Mouse (Mus musculus): ENCODE measurements around the gene Sgsm1.

Gene Sgsm1

GRCm38 (mm10) chr5:113218617-113219235 is 91.9 kb downstream of the Sgsm1 start:
- no peak for DNase-seq (ENCODE audit: low spot score in 2 of 2)

GRCm38 (mm10) chr5:113217076-113217475 is 93.5 kb downstream of the Sgsm1 start:
- no peak for DNase-seq (ENCODE audit: low spot score in 2 of 2)

- DNase-seq (ENCODE audit: low spot score in 2 of 2): no peak
Observed at GRCm38 (mm10) chr5:113216328-113216960, 94.1 kb downstream of the Sgsm1 start.

- DNase-seq (ENCODE audit: low spot score in 2 of 2): no peak
Observed at GRCm38 (mm10) chr5:113215610-113216011, 95.0 kb downstream of the Sgsm1 start.

- no peak for DNase-seq (ENCODE audit: low spot score in 2 of 2)
Observed at GRCm38 (mm10) chr5:113214455-113214854, 96.1 kb downstream of the Sgsm1 start.

- DNase-seq (ENCODE audit: low spot score in 2 of 2): no peak
Observed at GRCm38 (mm10) chr5:113214041-113214440, 96.5 kb downstream of the Sgsm1 start.

GRCm38 (mm10) chr5:113212156-113212835 is 98.3 kb downstream of the Sgsm1 start:
- no peak for DNase-seq (ENCODE audit: low spot score in 2 of 2)

GRCm38 (mm10) chr5:113210314-113210713 is 100.3 kb downstream of the Sgsm1 start:
- no peak for DNase-seq (ENCODE audit: low spot score in 2 of 2)

GRCm38 (mm10) chr5:113209898-113210297 is 100.7 kb downstream of the Sgsm1 start:
- no peak for DNase-seq (ENCODE audit: low spot score in 2 of 2)

- DNase-seq (ENCODE audit: low spot score in 2 of 2): no peak
Observed at GRCm38 (mm10) chr5:113209401-113209750, 101.2 kb downstream of the Sgsm1 start.

- no peak for DNase-seq (ENCODE audit: low spot score in 2 of 2)
Observed at GRCm38 (mm10) chr5:113208622-113209400, 101.8 kb downstream of the Sgsm1 start.

GRCm38 (mm10) chr5:113208048-113208447 is 102.5 kb downstream of the Sgsm1 start:
- DNase-seq (ENCODE audit: low spot score in 2 of 2): no peak

GRCm38 (mm10) chr5:113206670-113207352 is 103.8 kb downstream of the Sgsm1 start:
- DNase-seq (ENCODE audit: low spot score in 2 of 2): no peak

GRCm38 (mm10) chr5:113204193-113204592 is 106.4 kb downstream of the Sgsm1 start:
- DNase-seq (ENCODE audit: low spot score in 2 of 2): no peak

GRCm38 (mm10) chr5:113199772-113200134 is 110.8 kb downstream of the Sgsm1 start:
- DNase-seq (ENCODE audit: low spot score in 2 of 2): no peak

- DNase-seq (ENCODE audit: low spot score in 2 of 2): no peak
Observed at GRCm38 (mm10) chr5:113199126-113199771, 111.3 kb downstream of the Sgsm1 start.

- no peak for DNase-seq (ENCODE audit: low spot score in 2 of 2)
Observed at GRCm38 (mm10) chr5:113196916-113197794, 113.4 kb downstream of the Sgsm1 start.

- DNase-seq (ENCODE audit: low spot score in 2 of 2): no peak
Observed at GRCm38 (mm10) chr5:113195907-113196306, 114.7 kb downstream of the Sgsm1 start.

GRCm38 (mm10) chr5:113195451-113195850 is 115.1 kb downstream of the Sgsm1 start:
- no peak for DNase-seq (ENCODE audit: low spot score in 2 of 2)

GRCm38 (mm10) chr5:113193762-113194161 is 116.8 kb downstream of the Sgsm1 start:
- no peak for DNase-seq (ENCODE audit: low spot score in 2 of 2)
